Mouse (Mus musculus): Measurements from ENCODE around the gene Mrpl16. TPM values are rescaled to one million over a fixed set of nuclear protein-coding genes. Genes with fewer than 3 reads are reported as not detected.

Gene Mrpl16
- polyA plus RNA-seq, 2 experiments: 30.3 to 50.7 TPM

GRCm38 (mm10) chr19:11816706-11817105, 46.5 kb downstream of the Mrpl16 start:
- 26% methylated on average over 6 of the region's 6 CpGs for WGBS
- Histone ChIP-seq H3K27ac (replicated peaks; ENCODE audit: low read depth, low read length) (no peak overlapping the region), H3K4me3 (replicated peaks; ENCODE audit: low read length) (no peak overlapping the region), H3K27me3 (ENCODE audit: control insufficient read depth, insufficient read depth, low read length) (peaks cover 52% of the 10 kb centered on the region), H3K9me3 (ENCODE audit: control insufficient read depth, low read length) (no peaks in the 10 kb centered on the region), H3K4me1 (ENCODE audit: control insufficient read depth, insufficient read depth, low read length) (no peaks in the 10 kb centered on the region; the same call in 1 of the 2 replicates), H3K9ac (ENCODE audit: low read depth, low read length, severe bottlenecking) (no peak overlapping the region), H3K36me3 (ENCODE audit: control insufficient read depth, insufficient read depth, low read length) (no peaks in the 10 kb centered on the region), H3K4me2 (replicated peaks; ENCODE audit: low read depth, low read length, severe bottlenecking) (no peak overlapping the region)
- DNase-seq (ENCODE audit: low spot score) (no peak), ATAC-seq (ENCODE audit: low FRiP score, low read depth) (no peak)
- no peak for TF ChIP-seq POLR2A (IDR thresholded peaks at IDR 0.05; ENCODE audit: borderline replicate concordance, extremely low read depth, insufficient read depth, insufficient read length)

- DNase-seq (ENCODE audit: low spot score): no peak
- Histone ChIP-seq H3K4me1 (ENCODE audit: control insufficient read depth, insufficient read depth, low read length) (no peaks in the 10 kb centered on the region; the same call in 1 of the 2 replicates), H3K9me3 (ENCODE audit: control insufficient read depth, low read length) (no peaks in the 10 kb centered on the region), H3K36me3 (ENCODE audit: control insufficient read depth, insufficient read depth, low read length) (no peaks in the 10 kb centered on the region), H3K4me2 (replicated peaks; ENCODE audit: low read depth, low read length, severe bottlenecking) (peak overlapping the region; percentile 93; the same call in 1 of the 2 replicates), H3K27me3 (ENCODE audit: control insufficient read depth, insufficient read depth, low read length) (peaks cover 52% of the 10 kb centered on the region), H3K9ac (ENCODE audit: low read depth, low read length, severe bottlenecking) (no peak overlapping the region), H3K27ac (replicated peaks; ENCODE audit: low read depth, low read length) (no peak overlapping the region), H3K4me3 (replicated peaks; ENCODE audit: low read length) (peak overlapping the region; percentile 58)
- ATAC-seq (ENCODE audit: low FRiP score, low read depth): no peak
- WGBS: 12% methylated on average over 5 of the region's 5 CpGs
- no peak for TF ChIP-seq POLR2A (IDR thresholded peaks at IDR 0.05; ENCODE audit: borderline replicate concordance, extremely low read depth, insufficient read depth, insufficient read length)
Measured at GRCm38 (mm10) chr19:11817586-11817985, 47.4 kb downstream of the Mrpl16 start.

- DNase-seq (ENCODE audit: low spot score) (peak; percentile 9), ATAC-seq (ENCODE audit: low FRiP score, low read depth) (peak; percentile 54; the same call in 1 of the 2 replicates)
- Histone ChIP-seq H3K27ac (replicated peaks; ENCODE audit: low read depth, low read length) (no peak overlapping the region), H3K9ac (ENCODE audit: low read depth, low read length, severe bottlenecking) (peak overlapping the region; percentile 69), H3K4me3 (replicated peaks; ENCODE audit: low read length) (peak overlapping the region; percentile 58), H3K36me3 (ENCODE audit: control insufficient read depth, insufficient read depth, low read length) (no peaks in the 10 kb centered on the region), H3K4me1 (ENCODE audit: control insufficient read depth, insufficient read depth, low read length) (no peaks in the 10 kb centered on the region; the same call in 1 of the 2 replicates), H3K9me3 (ENCODE audit: control insufficient read depth, low read length) (no peaks in the 10 kb centered on the region), H3K4me2 (replicated peaks; ENCODE audit: low read depth, low read length, severe bottlenecking) (peak overlapping the region; percentile 93), H3K27me3 (ENCODE audit: control insufficient read depth, insufficient read depth, low read length) (peaks cover 52% of the 10 kb centered on the region)
- WGBS: under 1% methylated on average over 43 of the region's 83 CpGs
- no peak for TF ChIP-seq POLR2A (IDR thresholded peaks at IDR 0.05; ENCODE audit: borderline replicate concordance, extremely low read depth, insufficient read depth, insufficient read length)
Measured at GRCm38 (mm10) chr19:11818199-11819142, 48.3 kb downstream of the Mrpl16 start.

GRCm38 (mm10) chr19:11819143-11819700, 49.0 kb downstream of the Mrpl16 start, which contains the start of gene Stx3:
TSS of gene Stx3 (minus strand) at chr19:11819403.
- Histone ChIP-seq H3K4me2 (replicated peaks; ENCODE audit: low read depth, low read length, severe bottlenecking) (peak within 1 kb of the TSS; percentile 93), H3K27ac (replicated peaks; ENCODE audit: low read depth, low read length) (no peak within 1 kb of the TSS), H3K36me3 (ENCODE audit: control insufficient read depth, insufficient read depth, low read length) (no peaks in the 10 kb centered on the region), H3K4me3 (replicated peaks; ENCODE audit: low read length) (peak within 1 kb of the TSS; percentile 58), H3K27me3 (ENCODE audit: control insufficient read depth, insufficient read depth, low read length) (peaks cover 52% of the 10 kb centered on the region), H3K9ac (ENCODE audit: low read depth, low read length, severe bottlenecking) (peak within 1 kb of the TSS; percentile 69), H3K4me1 (ENCODE audit: control insufficient read depth, insufficient read depth, low read length) (no peaks in the 10 kb centered on the region; the same call in 1 of the 2 replicates), H3K9me3 (ENCODE audit: control insufficient read depth, low read length) (no peaks in the 10 kb centered on the region)
- no peak for ATAC-seq (ENCODE audit: low FRiP score, low read depth)
- no peak for DNase-seq (ENCODE audit: low spot score)
- TF ChIP-seq POLR2A (IDR thresholded peaks at IDR 0.05; ENCODE audit: borderline replicate concordance, extremely low read depth, insufficient read depth, insufficient read length): no peak
- WGBS: under 1% methylated on average over 20 of the region's 20 CpGs

GRCm38 (mm10) chr19:11819800-11820199, 49.6 kb downstream of the Mrpl16 start:
- peak; percentile 61; the same call in 1 of the 2 replicates for ATAC-seq (ENCODE audit: low FRiP score, low read depth)
- under 1% methylated on average over 15 of the region's 15 CpGs for WGBS
- peaks cover 52% of the 10 kb centered on the region for H3K27me3 ChIP-seq (ENCODE audit: control insufficient read depth, insufficient read depth, low read length)
- DNase-seq (ENCODE audit: low spot score): peak; percentile 71
- H3K36me3 ChIP-seq (ENCODE audit: control insufficient read depth, insufficient read depth, low read length): no peaks in the 10 kb centered on the region
- TF ChIP-seq POLR2A (IDR thresholded peaks at IDR 0.05; ENCODE audit: borderline replicate concordance, extremely low read depth, insufficient read depth, insufficient read length): no peak
- H3K9me3 ChIP-seq (ENCODE audit: control insufficient read depth, low read length): no peaks in the 10 kb centered on the region
- peak overlapping the region; percentile 93 for H3K4me2 ChIP-seq (replicated peaks; ENCODE audit: low read depth, low read length, severe bottlenecking)
- H3K9ac ChIP-seq (ENCODE audit: low read depth, low read length, severe bottlenecking): no peak overlapping the region
- peak overlapping the region; percentile 58 for H3K4me3 ChIP-seq (replicated peaks; ENCODE audit: low read length)
- no peaks in the 10 kb centered on the region; the same call in 1 of the 2 replicates for H3K4me1 ChIP-seq (ENCODE audit: control insufficient read depth, insufficient read depth, low read length)
- H3K27ac ChIP-seq (replicated peaks; ENCODE audit: low read depth, low read length): no peak overlapping the region

Measured in limb, embryonic 14.5 days (tissue).